Mouse (Mus musculus): Measurements from ENCODE around the gene Crebl2.

GRCm38 (mm10) chr6:134885515-134885914 lies 55.6 kb downstream of the Crebl2 start:
- TF ChIP-seq CTCF (IDR thresholded peaks at IDR 0.05) (no peak), EP300 (IDR thresholded peaks at IDR 0.05) (no peak)
